Mouse (Mus musculus) liver, postnatal 0 days (tissue): ENCODE data around the gene Syt6.
"Not testable (repeated sequence)": the region's sequence is repeated elsewhere in the genome, so short reads cannot be mapped to it uniquely, and the experiment has no call there.

Experiments
- CTCF ChIP-seq: sonication (generic); IDR thresholded peaks from 2 replicates; pipeline ENCODE4 v1.5.1; 2016; ENCODE audit warnings: antibody characterized with exemption, low read depth
- EP300 ChIP-seq: IDR thresholded peaks from 2 replicates; pipeline ENCODE4 v1.6.1; 2016; ENCODE audit warnings: antibody characterized with exemption, low read depth, mild to moderate bottlenecking

GRCm38 (mm10) chr3:103645968-103646367 lies 70.9 kb downstream of the Syt6 start, which contains the start of gene Atg4a-ps:
- not testable (repeated sequence) for TF ChIP-seq CTCF, EP300
